Mouse (Mus musculus): ENCODE data around the gene Srd5a1. TPM values are rescaled to one million over a fixed set of nuclear protein-coding genes. Genes with fewer than 3 reads are reported as not detected.

Srd5a1 gene
- polyA plus RNA-seq, 1 experiment from 2014 or later, result 28.0 TPM

GRCm38 (mm10) chr13:69558098-69558660 is 53.1 kb downstream of the Srd5a1 start:
- Histone ChIP-seq H3K4me2 (ENCODE audit: low read depth, low read length) (no peak overlapping the region), H3K27me3 (ENCODE audit: control insufficient read depth, insufficient read depth, low read length) (no peaks in the 10 kb centered on the region), H3K9ac (ENCODE audit: low read length) (no peak overlapping the region), H3K27ac (ENCODE audit: low read length) (no peak overlapping the region), H3K36me3 (ENCODE audit: control insufficient read depth, insufficient read depth, low read length) (no peaks in the 10 kb centered on the region), H3K4me1 (ENCODE audit: control insufficient read depth, insufficient read depth, low read length) (no peaks in the 10 kb centered on the region), H3K9me3 (replicated peaks; ENCODE audit: control insufficient read depth, low read length) (no peaks in the 10 kb centered on the region), H3K4me3 (replicated peaks; ENCODE audit: low read length) (no peak overlapping the region)
- no peak for ATAC-seq (ENCODE audit: insufficient read depth, low FRiP score)
- WGBS, result 74% methylated on average over 6 of the region's 6 CpGs

DNA sequence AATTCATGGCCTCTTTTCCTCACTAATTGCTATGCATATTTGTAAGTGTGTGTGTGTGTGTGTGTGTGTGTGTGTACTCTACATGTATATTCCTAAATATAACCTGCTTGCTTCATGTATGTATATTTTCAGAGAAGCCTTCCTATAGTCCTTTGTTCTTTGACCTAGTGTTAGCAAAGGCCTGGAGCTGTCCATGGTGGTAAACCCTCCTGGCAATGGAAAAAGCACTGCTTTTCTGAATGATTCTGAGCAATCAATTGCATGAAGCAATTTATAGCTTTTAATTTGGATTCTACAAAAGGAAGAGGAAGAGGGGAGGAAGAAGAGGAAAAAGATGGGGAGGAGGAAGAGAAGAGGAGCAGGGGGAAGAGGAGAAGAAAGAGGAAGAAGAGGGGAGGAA is 54.5 kb downstream of the Srd5a1 start:
- no peak overlapping the region for H3K4me2 ChIP-seq (ENCODE audit: low read depth, low read length)
- H3K9me3 ChIP-seq (replicated peaks; ENCODE audit: control insufficient read depth, low read length), result no peaks in the 10 kb centered on the region
- no peak overlapping the region for H3K9ac ChIP-seq (ENCODE audit: low read length)
- H3K27ac ChIP-seq (ENCODE audit: low read length), result no peak overlapping the region
- no peaks in the 10 kb centered on the region for H3K36me3 ChIP-seq (ENCODE audit: control insufficient read depth, insufficient read depth, low read length)
- no peak for ATAC-seq (ENCODE audit: insufficient read depth, low FRiP score)
- H3K4me1 ChIP-seq (ENCODE audit: control insufficient read depth, insufficient read depth, low read length), result no peaks in the 10 kb centered on the region
- H3K4me3 ChIP-seq (replicated peaks; ENCODE audit: low read length), result no peak overlapping the region
- no peaks in the 10 kb centered on the region for H3K27me3 ChIP-seq (ENCODE audit: control insufficient read depth, insufficient read depth, low read length)

- Histone ChIP-seq H3K4me2 (ENCODE audit: low read depth, low read length) (no peak overlapping the region), H3K9ac (ENCODE audit: low read length) (no peak overlapping the region), H3K27ac (ENCODE audit: low read length) (no peak overlapping the region), H3K4me1 (ENCODE audit: control insufficient read depth, insufficient read depth, low read length) (no peaks in the 10 kb centered on the region), H3K4me3 (replicated peaks; ENCODE audit: low read length) (no peak overlapping the region), H3K9me3 (replicated peaks; ENCODE audit: control insufficient read depth, low read length) (no peaks in the 10 kb centered on the region), H3K36me3 (ENCODE audit: control insufficient read depth, insufficient read depth, low read length) (no peaks in the 10 kb centered on the region), H3K27me3 (ENCODE audit: control insufficient read depth, insufficient read depth, low read length) (no peaks in the 10 kb centered on the region)
- ATAC-seq (ENCODE audit: insufficient read depth, low FRiP score), result no peak
- 77% methylated on average over 6 of the region's 6 CpGs for WGBS
These were observed 55.2 kb downstream of the Srd5a1 start for GRCm38 (mm10) chr13:69555957-69556482.

DNA sequence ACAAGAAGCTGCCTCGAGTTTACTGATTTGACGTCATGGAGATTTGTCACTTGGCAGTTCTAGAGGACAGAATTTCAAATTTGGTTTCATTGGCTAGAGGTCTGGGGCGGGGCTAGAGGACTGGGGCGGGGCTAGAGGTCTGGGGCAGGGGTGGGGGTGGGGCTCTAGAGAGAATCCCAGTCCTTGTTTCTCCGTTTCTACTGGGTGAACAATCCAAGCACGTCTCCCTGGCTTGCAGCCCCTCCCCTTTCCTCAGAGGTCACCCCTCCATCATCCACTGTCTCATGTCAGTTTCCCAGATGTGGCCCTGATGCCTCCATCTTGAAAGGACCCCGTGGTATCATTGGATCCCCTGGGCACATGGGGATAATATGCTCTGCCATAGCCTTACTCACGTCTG is 56.2 kb downstream of the Srd5a1 start:
- no peaks in the 10 kb centered on the region for H3K9me3 ChIP-seq (replicated peaks; ENCODE audit: control insufficient read depth, low read length)
- 23% methylated on average over 8 of the region's 8 CpGs for WGBS
- no peak overlapping the region for H3K4me3 ChIP-seq (replicated peaks; ENCODE audit: low read length)
- H3K36me3 ChIP-seq (ENCODE audit: control insufficient read depth, insufficient read depth, low read length), result no peaks in the 10 kb centered on the region
- H3K4me2 ChIP-seq (ENCODE audit: low read depth, low read length), result no peak overlapping the region
- H3K27me3 ChIP-seq (ENCODE audit: control insufficient read depth, insufficient read depth, low read length), result no peaks in the 10 kb centered on the region
- H3K4me1 ChIP-seq (ENCODE audit: control insufficient read depth, insufficient read depth, low read length), result no peaks in the 10 kb centered on the region
- no peak for ATAC-seq (ENCODE audit: insufficient read depth, low FRiP score)
- no peak overlapping the region for H3K9ac ChIP-seq (ENCODE audit: low read length)
- H3K27ac ChIP-seq (ENCODE audit: low read length), result no peak overlapping the region

GRCm38 (mm10) chr13:69554255-69554654 is 57.0 kb downstream of the Srd5a1 start:
- ATAC-seq (ENCODE audit: insufficient read depth, low FRiP score), result no peak
- Histone ChIP-seq H3K9ac (ENCODE audit: low read length) (no peak overlapping the region), H3K9me3 (replicated peaks; ENCODE audit: control insufficient read depth, low read length) (no peaks in the 10 kb centered on the region), H3K36me3 (ENCODE audit: control insufficient read depth, insufficient read depth, low read length) (no peaks in the 10 kb centered on the region), H3K4me1 (ENCODE audit: control insufficient read depth, insufficient read depth, low read length) (no peaks in the 10 kb centered on the region), H3K4me2 (ENCODE audit: low read depth, low read length) (no peak overlapping the region), H3K4me3 (replicated peaks; ENCODE audit: low read length) (no peak overlapping the region), H3K27ac (ENCODE audit: low read length) (no peak overlapping the region), H3K27me3 (ENCODE audit: control insufficient read depth, insufficient read depth, low read length) (no peaks in the 10 kb centered on the region)
- 73% methylated on average over 9 of the region's 9 CpGs for WGBS

- 21% methylated on average over 5 of the region's 5 CpGs for WGBS
- H3K36me3 ChIP-seq (ENCODE audit: control insufficient read depth, insufficient read depth, low read length), result no peaks in the 10 kb centered on the region
These were observed 58.2 kb downstream of the Srd5a1 start for GRCm38 (mm10) chr13:69553024-69553423.

GRCm38 (mm10) chr13:69550831-69551230 is 60.4 kb downstream of the Srd5a1 start:
- H3K27ac ChIP-seq (ENCODE audit: low read length), result no peak overlapping the region
- no peak overlapping the region for H3K4me3 ChIP-seq (replicated peaks; ENCODE audit: low read length)
- H3K9me3 ChIP-seq (replicated peaks; ENCODE audit: control insufficient read depth, low read length), result no peaks in the 10 kb centered on the region
- no peaks in the 10 kb centered on the region for H3K36me3 ChIP-seq (ENCODE audit: control insufficient read depth, insufficient read depth, low read length)
- WGBS, result 86% methylated on average over 2 of the region's 2 CpGs
- H3K9ac ChIP-seq (ENCODE audit: low read length), result no peak overlapping the region
- H3K4me1 ChIP-seq (ENCODE audit: control insufficient read depth, insufficient read depth, low read length), result no peaks in the 10 kb centered on the region
- H3K27me3 ChIP-seq (ENCODE audit: control insufficient read depth, insufficient read depth, low read length), result no peaks in the 10 kb centered on the region
- no peak overlapping the region for H3K4me2 ChIP-seq (ENCODE audit: low read depth, low read length)
- no peak for ATAC-seq (ENCODE audit: insufficient read depth, low FRiP score)

More at GRCm38 (mm10) chr13:69553024-69553423, 58.2 kb downstream of the Srd5a1 start:
- no peaks in the 10 kb centered on the region for H3K4me1 ChIP-seq (ENCODE audit: control insufficient read depth, insufficient read depth, low read length)
- ATAC-seq (ENCODE audit: insufficient read depth, low FRiP score), result no peak
- H3K27ac ChIP-seq (ENCODE audit: low read length), result no peak overlapping the region
- H3K4me2 ChIP-seq (ENCODE audit: low read depth, low read length), result no peak overlapping the region
- H3K27me3 ChIP-seq (ENCODE audit: control insufficient read depth, insufficient read depth, low read length), result no peaks in the 10 kb centered on the region
- H3K9ac ChIP-seq (ENCODE audit: low read length), result no peak overlapping the region
- H3K4me3 ChIP-seq (replicated peaks; ENCODE audit: low read length), result no peak overlapping the region
- no peaks in the 10 kb centered on the region for H3K9me3 ChIP-seq (replicated peaks; ENCODE audit: control insufficient read depth, low read length)

DNA sequence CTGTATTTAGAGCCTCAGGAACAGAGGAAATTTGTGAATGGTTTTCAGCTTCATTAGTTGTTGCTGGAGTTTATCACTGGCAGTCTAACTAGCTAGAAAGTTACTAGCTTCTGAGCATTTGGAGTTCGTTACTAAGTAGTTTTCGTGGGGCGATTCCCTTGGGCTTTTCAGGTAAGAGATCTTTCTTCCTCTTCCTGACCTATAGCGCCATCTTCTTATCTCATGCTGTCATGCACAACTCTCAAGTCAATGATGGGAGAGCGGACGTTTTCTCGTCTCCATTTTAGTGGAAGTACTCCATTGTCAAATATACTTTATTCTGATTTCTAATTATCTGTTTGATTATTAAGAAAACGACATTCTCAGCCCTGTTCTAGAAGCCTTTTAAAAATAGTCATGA is 61.3 kb downstream of the Srd5a1 start:
- Histone ChIP-seq H3K36me3 (ENCODE audit: control insufficient read depth, insufficient read depth, low read length) (no peaks in the 10 kb centered on the region), H3K27ac (ENCODE audit: low read length) (no peak overlapping the region), H3K27me3 (ENCODE audit: control insufficient read depth, insufficient read depth, low read length) (no peaks in the 10 kb centered on the region), H3K4me1 (ENCODE audit: control insufficient read depth, insufficient read depth, low read length) (no peaks in the 10 kb centered on the region), H3K4me3 (replicated peaks; ENCODE audit: low read length) (no peak overlapping the region), H3K9ac (ENCODE audit: low read length) (no peak overlapping the region), H3K9me3 (replicated peaks; ENCODE audit: control insufficient read depth, low read length) (no peaks in the 10 kb centered on the region), H3K4me2 (ENCODE audit: low read depth, low read length) (no peak overlapping the region)
- ATAC-seq (ENCODE audit: insufficient read depth, low FRiP score), result no peak
- 48% methylated on average over 8 of the region's 8 CpGs for WGBS

- no peak overlapping the region for H3K4me2 ChIP-seq (ENCODE audit: low read depth, low read length)
- peaks cover 11% of the 10 kb centered on the region for H3K4me1 ChIP-seq (ENCODE audit: control insufficient read depth, insufficient read depth, low read length)
- no peaks in the 10 kb centered on the region for H3K36me3 ChIP-seq (ENCODE audit: control insufficient read depth, insufficient read depth, low read length)
- ATAC-seq (ENCODE audit: insufficient read depth, low FRiP score), result no peak
- no peak overlapping the region for H3K4me3 ChIP-seq (replicated peaks; ENCODE audit: low read length)
- whole genome bisulfite sequencing, result 61% methylated on average over 16 of the region's 16 CpGs
- H3K9me3 ChIP-seq (replicated peaks; ENCODE audit: control insufficient read depth, low read length), result no peaks in the 10 kb centered on the region
- H3K9ac ChIP-seq (ENCODE audit: low read length), result no peak overlapping the region
- no peak overlapping the region for H3K27ac ChIP-seq (ENCODE audit: low read length)
- no peaks in the 10 kb centered on the region for H3K27me3 ChIP-seq (ENCODE audit: control insufficient read depth, insufficient read depth, low read length)
These were observed 63.6 kb downstream of the Srd5a1 start for GRCm38 (mm10) chr13:69547488-69548180.
